Mouse (Mus musculus) retina, postnatal 1 day (tissue): ENCODE data around the gene A830031A19Rik.
A peak's percentile ranks its signal among the peaks of the same experiment; 100 is the strongest.

Experiments used
- DNase-seq: peaks from one replicate; pipeline ENCODE4 v3.0.0-alpha.2; 2012

The A830031A19Rik gene

DNA sequence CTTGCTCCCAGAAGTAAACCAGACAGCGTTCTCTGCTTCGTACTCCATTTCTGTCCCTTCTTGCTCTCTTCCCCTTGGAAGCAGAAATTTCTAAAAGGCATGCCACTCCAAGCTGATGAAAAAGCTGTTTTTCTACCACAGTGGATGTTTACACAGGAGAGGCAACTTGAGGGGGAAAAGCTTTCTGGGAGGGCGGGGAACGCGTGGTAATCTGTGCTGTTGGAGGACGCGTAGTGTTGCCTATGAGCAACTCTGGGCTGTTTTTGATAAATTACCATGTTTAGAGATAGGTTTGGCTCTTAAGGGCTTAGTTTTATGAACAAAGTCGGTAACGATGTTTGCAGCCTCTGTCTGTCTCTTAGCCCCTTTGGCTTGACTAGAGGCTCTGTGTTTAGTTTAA, 20.4 kb upstream of the A830031A19Rik start:
- no peak for DNase-seq

DNA sequence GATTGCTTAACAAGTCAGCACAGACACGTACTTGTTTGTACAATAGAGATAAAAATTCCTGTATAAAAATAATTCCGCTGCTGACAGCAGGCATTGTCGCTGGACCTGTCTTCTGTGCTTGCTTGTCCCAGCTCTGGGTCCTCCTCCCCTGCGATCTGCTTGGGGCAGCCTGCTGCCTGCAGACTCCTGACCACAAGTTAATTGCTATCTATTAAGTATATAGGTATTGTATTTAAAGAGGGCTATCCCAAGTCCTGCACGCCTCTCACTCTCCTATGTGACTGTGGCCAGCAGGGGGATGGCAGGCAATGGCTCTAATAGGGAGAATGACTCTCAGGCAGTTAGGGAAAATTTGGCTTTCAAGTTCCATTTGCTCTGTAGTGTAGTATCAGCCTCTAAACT, 19.2 kb upstream of the A830031A19Rik start:
- DNase-seq, result no peak

DNA sequence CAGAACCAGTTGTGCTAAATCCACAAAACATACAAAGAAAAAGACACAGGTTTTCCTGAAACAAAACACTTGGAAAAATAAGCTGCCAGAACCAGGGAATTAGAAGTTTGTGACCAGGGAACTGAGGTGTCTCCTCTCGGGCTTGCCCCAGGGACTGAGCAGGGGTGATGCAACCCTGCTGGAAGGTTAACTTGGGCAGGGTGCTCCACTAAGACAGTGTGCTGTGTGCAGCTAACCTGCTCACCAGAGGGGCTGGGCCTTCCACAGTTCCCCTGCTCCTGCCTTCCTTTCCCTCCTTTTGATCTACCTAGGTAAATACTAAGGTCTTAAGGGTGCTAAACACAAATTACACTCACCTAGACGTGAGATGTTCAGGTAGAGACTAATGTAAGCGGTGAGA, 17.8 kb upstream of the A830031A19Rik start:
- DNase-seq, result no peak

DNA sequence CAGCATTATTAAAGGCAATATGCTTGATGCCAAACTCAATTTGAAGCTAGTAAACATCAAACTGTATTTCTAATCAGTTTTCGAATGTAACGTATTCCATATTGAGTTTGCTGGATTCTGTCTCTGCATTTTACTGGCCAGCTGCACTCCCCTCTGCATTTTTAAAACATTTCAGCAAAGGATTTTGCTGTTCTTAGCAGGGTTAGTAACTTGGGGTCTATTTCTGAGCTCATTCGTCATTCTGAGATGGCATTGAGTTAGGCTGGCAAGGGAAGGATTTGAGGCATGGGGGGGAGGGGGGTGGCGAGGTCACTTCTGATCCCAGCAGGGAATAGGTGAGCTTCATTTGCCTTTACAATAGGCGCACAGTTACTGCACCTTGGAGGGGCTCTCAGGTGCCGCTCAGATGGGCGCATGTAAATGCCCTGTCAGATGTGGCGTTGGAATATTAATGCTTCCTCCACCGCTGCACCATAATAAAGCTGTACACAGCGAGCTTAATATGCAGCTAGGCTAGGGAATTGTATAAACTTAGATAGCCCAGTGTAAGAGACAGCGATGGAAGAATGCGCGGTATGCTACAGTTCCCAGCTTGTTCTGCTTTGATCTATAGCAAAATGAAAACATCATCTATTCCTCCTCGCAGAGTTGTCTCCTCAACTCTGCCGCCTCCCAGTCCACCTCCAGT, 16.7 kb upstream of the A830031A19Rik start:
- DNase-seq, result no peak

DNA sequence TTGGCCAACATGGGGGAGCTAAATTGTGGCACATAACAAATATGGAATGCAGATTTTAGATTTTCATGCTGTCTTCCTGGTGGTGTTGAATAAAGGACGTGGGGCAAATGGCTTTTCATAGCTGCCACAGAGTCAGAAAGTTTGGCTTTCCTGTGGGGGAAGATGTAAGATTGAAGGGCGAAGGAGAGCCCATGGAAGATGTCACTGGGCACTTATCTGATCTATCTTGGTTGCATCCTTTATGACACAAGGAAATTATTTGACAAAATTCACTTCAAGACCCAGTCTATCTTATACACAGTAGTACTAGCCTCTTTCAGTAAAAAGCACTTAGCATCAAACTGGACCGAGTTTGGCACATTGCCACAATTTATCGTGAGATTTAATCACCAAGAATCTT, 15.6 kb upstream of the A830031A19Rik start:
- DNase-seq, result no peak

DNA sequence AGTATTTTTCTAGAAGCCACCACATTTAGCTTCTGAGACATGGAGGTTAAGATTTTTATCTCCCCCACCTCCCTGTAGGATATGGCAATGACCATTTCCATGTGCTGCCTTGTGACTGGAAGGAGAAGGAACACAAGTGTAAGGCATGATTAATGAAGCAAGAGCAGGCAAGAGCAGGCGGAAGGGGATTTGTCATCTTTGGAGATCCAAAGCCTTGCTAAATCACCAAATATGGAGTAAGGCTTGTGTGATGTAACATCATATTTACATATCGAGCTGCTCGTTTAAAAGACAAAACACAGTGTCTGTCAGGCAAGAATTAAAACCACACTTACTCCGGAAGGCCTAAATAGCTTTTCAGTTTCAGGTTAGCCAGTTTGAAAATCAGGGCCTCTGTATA, 12.2 kb upstream of the A830031A19Rik start:
- DNase-seq, result no peak

DNA sequence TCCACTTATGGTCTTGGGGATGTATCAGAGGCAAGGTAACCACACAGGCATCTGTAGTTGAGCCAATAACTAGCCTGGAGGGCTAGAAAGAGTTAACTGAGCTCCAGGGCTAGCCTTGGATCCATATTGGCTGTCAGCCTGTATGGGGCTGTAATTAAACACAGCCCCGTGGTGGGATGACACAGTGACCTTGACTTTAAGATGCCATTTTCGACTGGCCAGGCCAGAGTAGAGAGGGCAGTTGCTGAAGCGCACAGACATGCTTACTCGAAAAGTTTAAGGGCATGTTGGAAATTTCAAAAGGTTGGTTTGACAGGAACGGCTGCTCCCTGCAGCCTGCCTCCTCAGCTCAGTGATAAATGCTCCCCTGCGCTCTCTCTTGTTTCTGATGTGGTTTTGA, 11.1 kb upstream of the A830031A19Rik start:
- no peak for DNase-seq

DNA sequence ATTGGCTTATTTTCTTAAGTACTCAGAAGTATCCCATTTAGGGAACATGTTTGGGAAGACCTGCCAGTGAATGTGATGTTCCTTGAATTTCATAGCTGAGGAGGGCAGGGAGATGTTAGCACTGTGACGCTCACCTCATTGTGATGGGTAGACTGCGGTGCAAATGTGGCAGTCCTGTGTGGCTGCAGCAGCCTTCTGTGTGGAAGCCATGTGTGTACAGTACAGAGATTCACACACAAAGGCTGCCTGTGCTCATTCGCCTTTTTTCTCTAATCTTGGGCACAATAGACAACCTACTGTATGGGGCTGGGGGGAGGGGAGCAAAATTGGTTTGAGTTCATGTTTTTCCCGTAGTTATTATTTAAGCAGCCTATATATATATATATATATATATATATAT, 9.7 kb upstream of the A830031A19Rik start:
- no peak for DNase-seq

DNA sequence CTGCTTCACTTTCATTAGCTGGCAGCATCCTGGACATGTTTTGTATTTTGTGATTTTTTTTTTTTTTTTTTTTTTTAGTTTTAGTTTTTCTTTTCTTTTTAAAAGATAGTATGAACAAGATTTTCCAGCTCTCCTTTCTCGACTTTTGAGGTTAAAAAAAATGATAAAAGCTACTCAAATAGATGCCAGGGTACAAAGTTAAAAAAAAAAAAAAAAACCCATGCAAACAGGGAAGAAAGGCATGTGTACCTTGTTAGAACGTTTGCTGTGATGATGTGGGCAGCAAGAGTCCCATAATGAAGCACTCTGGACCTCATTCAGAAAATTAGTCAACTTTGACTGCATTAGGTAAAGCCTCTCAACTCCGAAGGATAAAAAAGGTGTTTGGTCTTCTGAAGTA, 9.2 kb upstream of the A830031A19Rik start:
- no peak for DNase-seq

DNA sequence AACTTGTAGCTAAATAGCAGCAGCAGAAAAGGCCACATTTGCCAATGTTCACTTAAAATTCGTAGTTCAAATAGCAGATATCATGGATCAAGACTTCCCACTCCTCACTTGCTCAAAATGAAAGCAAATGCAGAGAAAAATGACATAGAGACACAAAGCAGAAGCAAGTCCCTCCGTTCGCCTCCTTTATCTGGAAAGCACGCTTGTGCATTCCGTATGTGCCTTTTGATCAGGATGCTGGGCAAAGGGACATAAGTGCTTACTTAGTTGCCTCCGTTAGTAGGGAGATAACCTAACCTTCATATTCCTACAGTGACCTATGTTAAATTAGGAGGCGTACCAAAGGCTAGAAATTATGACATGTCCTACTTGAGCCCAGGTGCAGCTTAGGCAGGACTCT, 8.6 kb upstream of the A830031A19Rik start:
- no peak for DNase-seq

DNA sequence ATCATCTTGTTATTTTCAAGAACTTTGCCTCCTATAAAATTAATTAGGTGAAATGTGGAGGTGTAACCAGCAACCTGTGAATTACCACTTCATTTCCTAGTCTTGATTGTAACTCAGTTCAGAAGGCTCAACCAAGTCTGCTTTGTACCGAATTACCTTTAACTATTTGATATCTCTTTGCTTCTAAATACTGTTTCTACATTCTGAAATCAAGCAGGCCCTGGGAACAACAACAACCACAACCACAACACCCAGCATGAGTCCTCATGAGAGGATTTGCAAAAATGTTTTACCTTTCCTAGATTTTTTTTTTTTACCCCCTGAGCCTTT, 8.2 kb upstream of the A830031A19Rik start:
- no peak for DNase-seq

DNA sequence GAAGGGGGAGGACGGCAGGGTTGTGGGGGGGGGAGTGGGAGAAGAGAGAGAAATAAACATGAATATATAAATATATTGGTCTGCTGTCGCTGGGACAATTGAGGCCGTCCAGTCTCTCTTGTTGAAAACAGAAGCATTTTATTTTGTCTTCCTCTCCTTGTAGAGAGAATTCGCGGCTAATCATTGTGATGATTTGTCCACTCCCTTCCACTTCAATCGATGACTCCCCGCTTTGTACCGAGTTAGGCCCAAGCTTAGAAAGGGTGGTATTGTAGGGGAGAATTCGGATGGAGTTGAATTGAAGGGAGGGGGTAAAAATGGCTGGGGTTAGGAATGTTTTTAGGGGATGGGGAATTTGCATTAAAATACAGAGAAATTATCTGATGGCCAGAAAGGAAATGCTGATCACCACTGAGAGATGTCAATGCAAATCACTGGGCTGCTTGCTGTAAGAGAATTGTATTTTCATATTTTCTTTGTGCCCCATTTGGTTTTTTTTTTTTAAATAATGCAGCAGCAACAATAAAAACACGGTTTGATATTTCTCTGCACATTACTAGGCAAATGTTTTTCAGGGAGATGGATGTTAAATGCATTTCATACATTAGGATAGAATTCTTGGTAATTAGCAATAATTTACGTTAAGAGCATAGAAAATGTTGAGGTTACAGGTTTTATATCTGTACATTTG, 7.7 kb upstream of the A830031A19Rik start:
- DNase-seq, result no peak

DNA sequence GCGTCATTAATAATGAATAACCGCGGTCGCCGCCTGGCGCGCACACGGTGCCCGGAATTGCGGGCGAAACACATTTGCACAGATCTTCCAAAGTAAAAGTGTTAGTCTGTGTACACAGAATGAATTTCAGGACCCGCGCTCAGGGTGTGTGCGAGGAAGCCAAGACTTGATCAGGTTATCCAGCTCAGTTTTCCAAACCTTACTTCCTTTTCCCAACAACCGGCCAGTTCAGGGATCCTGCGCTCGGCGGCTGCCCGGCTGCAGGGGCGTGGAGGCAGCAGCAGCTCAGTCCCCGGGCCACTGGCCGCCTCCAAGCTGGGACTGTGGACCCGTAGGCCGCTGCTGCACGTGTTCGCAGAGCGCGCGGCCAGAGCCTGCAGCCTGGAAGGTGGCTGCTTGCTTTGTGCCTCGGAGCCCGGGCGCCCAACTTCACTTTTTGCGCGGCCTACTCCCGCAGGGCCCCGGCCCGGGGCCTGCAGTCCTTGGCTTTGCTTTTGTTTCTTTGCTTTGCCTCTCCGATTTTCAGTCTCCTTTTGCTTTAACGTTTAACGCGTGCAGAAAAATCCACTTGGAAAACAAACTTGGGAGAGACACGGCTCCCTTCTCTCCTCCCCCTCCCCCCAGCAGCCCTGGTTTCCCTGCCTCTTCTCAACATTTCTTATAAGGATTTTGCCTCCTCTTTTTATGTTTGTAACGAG, 7.0 kb upstream of the A830031A19Rik start:
- DNase-seq, result peak; percentile 76

DNA sequence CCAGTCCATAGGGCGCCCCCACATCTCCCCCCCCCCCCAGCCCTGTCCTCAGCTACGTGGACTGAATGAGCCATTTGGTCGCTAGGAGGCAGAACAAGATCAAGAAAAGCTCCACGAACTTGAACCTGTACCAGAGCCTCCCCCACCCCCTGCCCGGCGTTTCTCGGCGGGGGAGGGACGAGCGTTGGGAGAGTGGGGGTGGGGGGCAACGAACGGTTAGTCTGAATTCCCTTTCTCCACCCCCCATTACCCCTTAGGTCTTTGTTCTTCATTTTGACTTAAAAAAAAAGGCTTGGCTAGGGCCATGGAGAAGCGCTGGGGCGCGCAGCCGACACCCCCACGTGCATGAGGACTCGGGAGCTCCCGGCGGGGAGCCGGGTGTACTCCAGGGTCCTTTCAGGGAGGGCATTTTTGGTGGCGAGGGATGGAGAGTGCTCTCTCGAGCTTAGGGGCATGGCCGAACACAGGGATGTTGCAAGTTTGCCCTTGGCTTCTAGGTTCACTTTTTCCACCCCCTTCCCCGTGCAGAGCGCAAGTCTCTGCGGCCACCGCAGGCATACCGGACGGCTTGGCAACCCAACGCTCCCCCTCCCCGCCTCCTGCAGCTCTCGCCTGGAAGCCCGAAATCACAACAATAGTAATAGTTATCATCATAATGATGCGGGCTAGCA, 6.3 kb upstream of the A830031A19Rik start:
- DNase-seq, result peak; percentile 88

DNA sequence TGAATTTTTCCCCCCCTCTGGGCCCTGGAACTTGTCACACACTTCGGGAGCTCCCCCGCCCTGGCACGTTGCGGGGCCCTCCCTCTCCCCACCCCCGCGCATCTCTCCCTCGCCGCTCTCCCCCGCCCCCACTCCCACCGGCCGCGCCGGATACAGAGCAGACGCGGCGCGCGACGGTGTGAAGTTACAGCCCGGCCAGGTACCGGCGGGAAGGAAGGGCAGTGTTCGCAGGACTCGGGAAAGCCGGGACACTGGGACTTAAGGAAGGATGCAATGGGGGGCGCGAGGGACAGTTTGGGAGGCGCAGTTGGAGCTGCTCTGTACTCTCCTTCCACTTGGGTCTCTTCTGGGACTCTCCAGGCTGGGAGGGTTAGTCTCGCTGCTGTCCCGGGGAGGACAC, 5.7 kb upstream of the A830031A19Rik start:
- peak; percentile 63 for DNase-seq

DNA sequence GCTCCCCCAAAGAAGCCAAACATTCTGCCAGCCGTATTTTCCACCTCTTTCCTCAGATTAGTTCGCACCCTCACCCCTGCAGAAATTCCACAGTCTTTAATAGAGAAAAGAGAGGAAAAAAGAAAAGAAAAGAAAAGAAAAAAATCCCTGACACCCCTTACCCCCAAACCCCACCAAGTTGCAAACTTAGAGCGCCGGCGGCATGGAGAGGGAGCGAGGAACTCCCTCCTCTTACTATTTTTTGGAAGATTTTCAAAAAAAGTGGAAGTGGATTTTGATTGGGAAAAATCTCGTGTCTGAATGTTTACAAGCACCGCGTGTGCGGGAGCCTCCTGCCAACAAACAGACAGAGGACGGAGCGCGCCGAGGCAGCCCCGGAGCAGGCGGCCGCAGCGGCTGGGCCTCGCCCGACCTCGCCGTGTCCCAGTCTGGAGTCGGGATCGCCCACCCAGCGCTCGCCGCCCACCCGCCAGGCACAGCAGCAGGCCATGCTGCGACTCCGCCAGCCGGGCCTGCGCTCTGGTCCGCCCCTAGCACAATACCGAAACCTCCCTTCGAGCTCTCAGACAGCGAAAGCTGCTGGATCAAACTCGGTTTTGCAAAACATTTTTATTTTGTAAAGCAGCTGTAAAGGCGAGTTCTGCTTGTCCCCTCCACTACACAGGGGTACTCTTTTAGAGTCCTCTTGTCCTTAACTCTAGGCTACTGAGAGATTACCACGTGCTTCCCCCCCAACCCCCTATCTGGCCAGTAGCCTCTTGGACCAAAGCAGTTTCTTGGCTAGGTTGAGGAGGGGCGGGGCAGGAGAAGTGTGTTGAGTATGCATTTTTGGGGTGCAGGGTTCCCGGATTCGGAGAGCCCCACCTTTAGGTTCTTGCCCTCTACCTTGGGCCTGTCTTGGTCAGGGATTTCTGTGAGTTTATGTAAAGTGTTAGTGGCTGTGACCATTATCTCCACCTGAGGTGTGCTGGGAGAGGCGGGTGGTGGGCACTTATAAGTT, 4.8 kb upstream of the A830031A19Rik start:
- DNase-seq, result peak; percentile 72

DNA sequence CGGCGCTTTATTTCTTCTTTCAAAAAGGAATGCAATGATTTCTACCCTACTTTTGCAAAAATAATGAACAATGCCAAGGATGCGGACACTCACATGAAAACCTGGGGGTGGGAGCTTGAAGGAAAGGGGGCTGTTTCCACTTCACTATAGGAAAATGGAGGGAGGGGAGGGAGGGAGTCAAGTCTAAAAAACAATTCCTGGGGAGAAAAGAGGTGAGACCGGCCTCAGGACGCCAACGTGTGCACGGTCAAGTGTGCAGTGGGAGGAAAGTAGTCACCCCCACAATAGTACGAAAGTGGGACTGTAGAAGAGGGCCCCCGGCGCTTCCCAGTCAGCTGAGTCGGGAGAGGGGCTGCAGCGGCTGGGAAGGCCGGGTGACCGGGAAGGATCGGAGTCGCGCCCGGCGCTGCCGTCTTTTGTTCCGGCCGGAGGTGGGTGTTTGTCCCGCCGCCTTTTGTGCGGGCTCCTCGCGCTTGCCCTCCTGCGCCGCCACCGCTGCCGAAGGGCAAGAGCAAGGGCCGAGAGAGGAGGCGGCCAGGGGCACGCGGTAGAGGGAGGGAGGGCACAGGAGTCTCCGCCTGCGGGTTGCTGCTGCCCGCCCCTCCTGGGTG, 4.0 kb upstream of the A830031A19Rik start:
- peak; percentile 73 for DNase-seq

DNA sequence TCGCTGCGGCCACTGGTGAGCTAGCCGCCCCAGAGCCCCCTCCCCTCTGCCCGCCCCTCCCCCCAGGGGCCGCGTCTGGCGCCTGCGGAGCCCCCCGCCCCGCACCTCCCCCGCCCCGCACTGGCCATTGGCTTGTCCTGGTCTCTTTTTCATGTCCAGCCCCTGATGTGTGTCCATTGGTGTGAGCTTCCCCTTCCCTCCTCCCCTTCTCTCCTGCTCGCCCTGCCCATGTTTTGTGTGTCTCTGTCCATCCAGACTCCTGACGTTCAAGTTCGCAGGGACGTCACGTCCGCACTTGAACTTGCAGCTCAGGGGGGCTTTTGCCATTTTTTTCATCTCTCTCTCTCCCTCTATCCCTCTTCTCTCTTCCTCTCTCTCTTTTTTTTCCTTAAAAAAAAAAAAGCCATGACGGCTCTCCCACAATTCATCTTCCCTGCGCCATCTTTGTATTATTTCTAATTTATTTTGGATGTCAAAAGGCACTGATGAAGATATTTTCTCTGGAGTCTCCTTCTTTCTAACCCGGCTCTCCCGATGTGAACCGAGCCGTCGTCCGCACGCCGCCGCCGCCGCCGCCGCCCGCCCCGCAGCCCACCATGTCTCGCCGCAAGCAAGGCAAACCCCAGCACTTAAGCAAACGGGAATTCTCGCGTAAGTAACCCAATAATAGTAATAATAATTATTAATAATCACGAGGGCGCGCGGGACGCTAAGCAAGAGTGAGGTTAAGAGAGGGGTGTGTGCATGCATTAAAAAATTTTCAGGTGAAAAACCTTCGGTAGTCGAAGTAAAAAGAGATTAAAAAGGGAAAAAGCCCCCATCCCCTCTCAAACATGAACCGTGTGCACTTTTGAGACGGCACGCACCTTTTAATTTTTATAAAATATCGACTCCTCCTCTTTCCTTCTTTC, 3.2 kb upstream of the A830031A19Rik start, which contains the start of gene Bcl11a:
Bcl11a (plus strand) TSS at position 262 of the 911 bp plus-strand sequence.
- DNase-seq, result peak; percentile 95

DNA sequence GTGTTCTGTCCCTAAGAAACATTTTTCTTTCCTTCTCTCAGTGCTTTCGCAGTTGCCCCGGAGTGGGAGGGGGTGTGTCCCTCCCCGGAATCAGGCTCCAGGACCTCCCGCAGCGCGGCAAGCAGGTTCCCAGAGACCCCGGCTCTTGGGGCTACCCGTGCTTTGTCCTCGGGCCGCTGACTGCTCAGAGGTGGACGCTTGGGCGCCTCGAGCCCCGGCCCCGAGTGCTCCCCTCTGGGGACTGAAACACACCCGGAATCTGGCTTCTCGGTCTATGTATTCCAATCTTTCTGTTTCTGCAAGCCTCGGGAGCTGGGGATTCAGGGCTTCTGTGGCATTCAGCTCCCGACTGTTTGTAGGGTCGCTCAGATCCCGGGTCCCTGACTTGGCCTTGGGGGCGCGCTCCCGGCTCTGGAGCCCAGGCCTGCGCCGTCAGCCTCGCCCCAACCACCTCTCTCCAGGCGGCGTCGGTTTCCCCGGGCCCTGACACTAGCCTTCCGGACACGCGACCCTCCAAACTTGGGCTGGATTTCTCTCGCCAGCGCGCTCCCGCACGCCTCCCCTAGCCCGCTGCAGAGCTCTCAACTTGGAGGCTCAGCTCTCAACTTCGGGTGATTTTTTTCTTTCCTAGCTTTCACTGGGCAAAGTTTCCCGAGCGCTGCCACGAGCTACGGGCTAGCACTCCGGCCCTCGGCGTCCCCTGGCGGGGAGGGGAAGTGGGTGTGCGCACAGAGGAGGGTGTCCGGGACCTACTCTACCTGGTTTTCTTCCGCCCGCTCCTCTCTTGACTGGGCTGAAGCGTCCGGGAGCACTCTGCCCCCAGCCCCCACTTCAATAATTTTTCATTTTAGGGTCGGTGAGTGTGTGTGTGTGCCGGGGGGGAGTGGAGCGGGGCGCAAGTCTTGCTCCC, 2.2 kb upstream of the A830031A19Rik start:
- DNase-seq, result peak; percentile 79
